Mouse (Mus musculus) testis, adult 2 months (tissue): ENCODE data around the gene Gmnn. TPM values are rescaled to one million over a fixed set of nuclear protein-coding genes. Genes with fewer than 3 reads are reported as not detected.

Experiments
- H3K27ac ChIP-seq: fragments of 200-500 bp; 2 replicates; pipeline ENCODE4 v1.5.1; 2012; ENCODE audit warnings: low read depth, low read length; ENCODE audit not compliant: control insufficient read depth, insufficient read depth
- H3K27me3 ChIP-seq: fragments of 200-500 bp; 2 replicates; pipeline ENCODE4 v1.6.1; 2012; ENCODE audit warnings: mild to moderate bottlenecking, low read length, moderate library complexity; ENCODE audit not compliant: control insufficient read depth, insufficient read depth
- H3K36me3 ChIP-seq: fragments of 200-500 bp; 2 replicates; pipeline ENCODE4 v1.6.1; 2012; ENCODE audit warnings: mild to moderate bottlenecking, low read length; ENCODE audit not compliant: control insufficient read depth, insufficient read depth
- H3K4me1 ChIP-seq: fragments of 200-500 bp; 2 replicates; pipeline ENCODE4 v1.6.1; 2012; ENCODE audit warnings: low read length; ENCODE audit not compliant: control insufficient read depth, insufficient read depth
- H3K4me3 ChIP-seq: fragments of 200-500 bp; 2 replicates; pipeline ENCODE4 v1.5.1; 2012; ENCODE audit warnings: low read depth, mild to moderate bottlenecking, low read length, moderate library complexity, mixed read lengths; ENCODE audit not compliant: control insufficient read depth
- CTCF ChIP-seq: fragments of 200-500 bp; IDR thresholded peaks from 2 replicates; pipeline ENCODE4 v1.5.1; 2012; ENCODE audit warnings: low read depth, mild to moderate bottlenecking, inconsistent platforms, low read length, moderate library complexity; ENCODE audit not compliant: control insufficient read depth, insufficient read depth, insufficient replicate concordance
- POLR2A ChIP-seq: fragments of 200-500 bp; IDR thresholded peaks from 2 replicates; pipeline ENCODE4 v1.6.1; 2012; ENCODE audit warnings: low read depth, mild to moderate bottlenecking, inconsistent platforms, low read length, moderate library complexity; ENCODE audit not compliant: control insufficient read depth
- polyA plus RNA-seq: library from polyadenylated mRNA; depleted of rRNA; stranded (reverse); fragments of >200 nt; gene quantifications from 2 replicates; pipeline ENCODE4 v1.2.3, GENCODE M21; 2012

Gmnn gene
- polyA plus RNA-seq, 1 experiment: 11.0 TPM

DNA sequence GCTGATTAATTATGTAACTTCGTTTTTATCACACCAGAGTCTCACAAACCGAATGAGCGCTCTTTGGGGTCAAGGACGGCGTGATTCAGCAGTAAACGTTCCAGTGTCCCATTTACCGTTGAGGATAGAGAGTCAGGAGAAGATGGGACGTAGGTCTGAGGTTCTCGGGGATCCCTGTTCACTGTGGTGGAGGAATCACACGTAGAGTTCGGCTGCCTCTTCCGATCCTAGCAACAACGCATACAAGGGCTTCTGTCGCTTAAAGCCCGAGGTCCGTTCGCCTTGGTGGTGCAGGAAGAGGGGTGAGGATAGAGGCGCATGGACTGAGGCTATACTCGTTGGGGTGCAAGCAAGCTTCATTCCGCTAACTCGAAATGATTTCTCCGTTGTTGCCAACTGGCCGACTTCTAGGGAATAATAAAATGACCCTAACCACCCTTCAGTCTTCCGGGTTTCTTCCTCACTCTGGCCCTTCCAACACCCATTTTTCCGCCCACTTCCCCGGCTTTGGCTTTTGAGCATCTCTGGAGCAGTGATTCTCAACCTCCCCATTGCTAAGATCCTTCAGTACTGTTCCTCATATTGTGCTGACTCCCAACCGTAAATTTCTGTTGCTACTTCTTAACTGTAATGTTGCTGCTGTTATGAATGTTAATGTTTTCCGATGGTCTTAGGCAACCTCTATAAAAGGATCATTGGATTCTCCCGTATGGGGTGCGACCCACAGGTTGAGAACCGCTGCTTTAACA is 38.4 kb upstream of the Gmnn start:
- TF ChIP-seq CTCF (peak; percentile 8; the same call in 1 of the 2 replicates), POLR2A (peak; percentile 75; the same call in 1 of the 2 replicates)

DNA sequence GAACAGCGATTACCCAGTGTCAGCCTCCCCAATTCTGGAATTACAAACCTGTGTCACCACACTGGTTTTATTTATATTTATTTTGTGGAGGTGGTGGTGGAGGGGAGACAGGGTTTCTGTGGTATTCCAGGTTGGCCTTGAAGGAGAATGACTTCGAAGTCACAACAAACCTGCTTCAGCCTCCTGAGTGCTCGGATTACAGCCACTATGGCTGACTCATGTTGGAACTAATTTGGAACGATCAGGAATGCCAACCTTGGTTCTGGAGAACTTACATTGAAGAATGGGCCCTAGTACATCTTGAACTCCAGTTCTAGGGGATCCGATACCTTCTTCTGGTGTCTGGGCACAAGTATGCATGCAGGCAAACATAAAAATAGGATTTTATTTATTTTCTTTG is 37.7 kb upstream of the Gmnn start:
- no peaks in the 10 kb centered on the region for H3K36me3 ChIP-seq
- peak overlapping the region; percentile 77 for H3K27ac ChIP-seq
- peak overlapping the region; percentile 98 for H3K4me3 ChIP-seq
- no peaks in the 10 kb centered on the region for H3K27me3 ChIP-seq
- TF ChIP-seq POLR2A: no peak
- TF ChIP-seq CTCF: no peak
- H3K4me1 ChIP-seq: peaks cover 5% of the 10 kb centered on the region

More for the DNA sequence above, 38.4 kb upstream of the Gmnn start:
- peak overlapping the region; percentile 92 for H3K27ac ChIP-seq
- no peaks in the 10 kb centered on the region for H3K36me3 ChIP-seq
- H3K4me3 ChIP-seq: peak overlapping the region; percentile 98
- H3K27me3 ChIP-seq: no peaks in the 10 kb centered on the region
- peaks cover 5% of the 10 kb centered on the region for H3K4me1 ChIP-seq

DNA sequence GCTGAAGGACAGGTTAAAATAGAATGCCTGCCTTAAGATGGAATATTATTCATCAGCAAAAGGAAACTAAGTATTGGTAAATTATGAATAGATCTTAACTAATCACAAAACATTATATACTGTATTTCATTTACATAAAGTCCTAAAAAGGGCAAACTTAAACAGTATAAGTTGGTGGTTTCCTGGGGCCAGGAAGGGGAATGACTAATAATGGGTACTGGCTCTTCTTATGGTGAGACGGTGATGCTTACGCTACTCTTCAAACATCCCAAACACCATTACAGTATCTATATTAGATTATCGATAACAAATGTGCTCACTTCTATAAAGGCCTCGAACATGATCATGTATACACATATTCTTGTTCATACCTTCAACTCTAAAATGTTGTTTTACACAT is 37.0 kb upstream of the Gmnn start:
- Histone ChIP-seq H3K4me1 (peaks cover 5% of the 10 kb centered on the region), H3K4me3 (peak overlapping the region; percentile 26; the same call in 1 of the 2 replicates), H3K27me3 (no peaks in the 10 kb centered on the region), H3K36me3 (no peaks in the 10 kb centered on the region), H3K27ac (no peak overlapping the region)
- no peak for TF ChIP-seq POLR2A
- TF ChIP-seq CTCF: no peak

DNA sequence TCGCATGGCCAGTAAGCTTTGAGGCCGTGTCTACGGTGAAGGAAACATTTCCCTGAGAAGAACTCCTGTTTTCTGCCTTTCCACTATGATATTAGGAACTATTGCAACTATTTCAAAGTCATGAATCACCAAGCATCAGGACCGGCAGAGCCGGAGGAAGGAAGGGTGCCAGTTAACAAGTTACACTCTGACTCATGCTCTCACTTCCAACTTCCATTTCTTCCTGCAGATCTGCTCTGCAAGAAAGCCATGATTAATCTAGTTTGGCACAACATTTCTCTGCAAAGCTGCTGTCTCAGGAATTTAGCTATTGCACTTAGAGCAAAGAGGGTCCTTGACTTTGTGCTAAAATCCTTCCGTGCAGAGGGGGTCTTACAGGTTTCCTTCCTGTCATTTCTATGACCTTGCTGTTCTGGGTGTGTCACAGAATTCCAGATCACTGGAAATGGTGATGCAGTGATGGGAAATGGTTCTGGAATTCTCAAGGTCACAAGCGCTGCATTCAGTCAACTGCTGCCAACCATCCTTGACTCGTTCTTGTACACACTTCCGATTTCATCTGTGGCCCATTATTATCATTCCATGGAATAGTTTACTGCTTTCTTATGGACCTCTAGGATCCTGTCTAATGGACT is 30.8 kb upstream of the Gmnn start:
- Histone ChIP-seq H3K27ac (no peak overlapping the region), H3K4me3 (no peak overlapping the region), H3K36me3 (no peaks in the 10 kb centered on the region), H3K4me1 (0 out of 2 replicates have a peak, but pooled peaks cover 2% of the 10 kb centered on the region), H3K27me3 (no peaks in the 10 kb centered on the region)
- no peak for TF ChIP-seq CTCF
- no peak for TF ChIP-seq POLR2A

DNA sequence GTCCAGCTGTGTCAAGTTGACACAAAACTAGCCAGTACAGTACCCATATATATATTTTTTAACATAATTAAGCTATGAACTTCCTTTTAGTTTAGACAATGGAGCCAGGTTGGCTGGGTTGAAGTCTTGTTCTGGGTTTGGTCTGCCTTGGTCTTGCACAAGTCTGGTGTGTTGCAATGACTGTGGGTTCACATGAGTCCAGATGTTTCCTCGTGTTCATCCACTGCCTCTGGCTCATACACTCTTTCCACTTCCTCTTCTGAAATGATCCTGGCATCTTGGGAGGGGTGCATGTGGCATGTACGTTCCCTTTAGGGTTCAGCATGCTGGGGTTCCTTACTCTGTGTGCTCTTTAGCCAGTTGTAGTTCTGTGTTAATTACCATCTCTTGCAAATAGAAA is 29.6 kb upstream of the Gmnn start:
- TF ChIP-seq POLR2A: no peak
- no peak for TF ChIP-seq CTCF
- no peak overlapping the region for H3K27ac ChIP-seq

DNA sequence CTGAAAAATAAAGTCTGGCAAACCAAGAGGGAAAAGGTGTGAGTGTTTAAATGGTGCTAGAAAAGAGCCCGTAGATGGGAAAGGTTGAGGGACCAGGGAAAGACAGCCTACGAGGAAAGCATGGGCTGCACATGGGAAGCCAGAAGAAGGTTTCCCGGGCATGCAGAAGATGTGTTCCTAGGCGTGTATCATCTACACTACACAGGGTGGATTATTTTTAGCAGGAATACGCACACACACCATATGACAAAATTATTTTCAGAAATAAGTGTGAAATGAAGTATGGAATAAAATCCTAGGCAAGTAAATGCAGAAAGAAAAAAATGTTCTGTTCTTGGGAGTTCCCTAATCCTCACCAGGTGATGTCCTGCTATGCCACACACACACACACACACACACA is 25.8 kb upstream of the Gmnn start:
- TF ChIP-seq POLR2A (no peak), CTCF (no peak)
- H3K27ac ChIP-seq: no peak overlapping the region
- no peak overlapping the region for H3K4me3 ChIP-seq
- 0 out of 2 replicates have a peak, but pooled peaks cover 2% of the 10 kb centered on the region for H3K4me1 ChIP-seq
- H3K27me3 ChIP-seq: no peaks in the 10 kb centered on the region
- H3K36me3 ChIP-seq: no peaks in the 10 kb centered on the region

More for the DNA sequence above, 29.6 kb upstream of the Gmnn start:
- Histone ChIP-seq H3K4me1 (0 out of 2 replicates have a peak, but pooled peaks cover 2% of the 10 kb centered on the region), H3K4me3 (no peak overlapping the region), H3K27me3 (no peaks in the 10 kb centered on the region), H3K36me3 (no peaks in the 10 kb centered on the region)

DNA sequence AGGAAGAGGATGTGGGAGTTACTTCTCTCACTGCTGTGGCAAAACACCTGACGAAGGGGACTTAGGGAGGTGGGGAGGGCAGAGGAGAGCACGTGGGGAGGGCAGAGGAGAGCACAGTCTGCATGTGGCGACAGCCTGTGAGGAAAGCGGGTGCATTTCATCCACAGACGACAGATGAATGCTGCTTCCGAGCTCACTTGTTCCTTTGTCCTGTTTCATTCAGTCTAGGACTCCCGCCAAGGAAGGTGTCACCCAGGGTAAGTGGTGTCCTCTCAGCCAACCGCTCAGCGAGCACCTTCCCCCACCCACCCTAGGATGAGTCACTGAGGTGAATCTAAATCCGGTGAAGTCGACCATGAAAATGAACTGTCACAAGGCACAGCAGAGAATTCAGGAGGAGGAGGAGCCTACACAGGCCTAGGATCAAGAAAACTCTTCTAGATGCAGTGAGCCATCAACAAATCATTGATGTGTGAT is 24.3 kb upstream of the Gmnn start:
- no peak overlapping the region for H3K27ac ChIP-seq
- no peak for TF ChIP-seq POLR2A
- TF ChIP-seq CTCF: no peak
- no peaks in the 10 kb centered on the region for H3K4me1 ChIP-seq
- no peaks in the 10 kb centered on the region for H3K27me3 ChIP-seq
- no peak overlapping the region for H3K4me3 ChIP-seq
- H3K36me3 ChIP-seq: no peaks in the 10 kb centered on the region
